Mouse (Mus musculus): ENCODE data around the gene Glp1r.
A peak's percentile ranks its signal among the peaks of the same experiment; 100 is the strongest.

The Glp1r gene

GRCm38 (mm10) chr17:30901627-30902026, at the start of gene Glp1r:
Gene Glp1r (plus strand): TSS chr17:30901817.
- peak; percentile 35 for DNase-seq

- no peak for DNase-seq
Measured at GRCm38 (mm10) chr17:30852345-30852744, 49.3 kb upstream of the Glp1r start.

- no peak for DNase-seq
Measured at GRCm38 (mm10) chr17:30857347-30857746, 44.3 kb upstream of the Glp1r start.

- no peak for DNase-seq
Measured at GRCm38 (mm10) chr17:30858586-30859259, 42.9 kb upstream of the Glp1r start.

GRCm38 (mm10) chr17:30859989-30860585, 41.5 kb upstream of the Glp1r start:
- DNase-seq, result peak; percentile 26

GRCm38 (mm10) chr17:30860606-30861005, 41.0 kb upstream of the Glp1r start:
- DNase-seq, result no peak

- no peak for DNase-seq
Measured at GRCm38 (mm10) chr17:30866281-30866680, 35.3 kb upstream of the Glp1r start.

GRCm38 (mm10) chr17:30866966-30867365, 34.7 kb upstream of the Glp1r start:
- no peak for DNase-seq

- no peak for DNase-seq
Measured at GRCm38 (mm10) chr17:30871040-30871439, 30.6 kb upstream of the Glp1r start.

GRCm38 (mm10) chr17:30874276-30874675, 27.3 kb upstream of the Glp1r start:
- no peak for DNase-seq

GRCm38 (mm10) chr17:30877456-30877855, 24.2 kb upstream of the Glp1r start:
- DNase-seq, result no peak

GRCm38 (mm10) chr17:30878626-30879025, 23.0 kb upstream of the Glp1r start:
- DNase-seq, result no peak

- no peak for DNase-seq
Measured at GRCm38 (mm10) chr17:30880391-30880790, 21.2 kb upstream of the Glp1r start.

- no peak for DNase-seq
Measured at GRCm38 (mm10) chr17:30881001-30881400, 20.6 kb upstream of the Glp1r start.

GRCm38 (mm10) chr17:30882206-30882605, 19.4 kb upstream of the Glp1r start:
- DNase-seq, result no peak

GRCm38 (mm10) chr17:30883534-30883933, 18.1 kb upstream of the Glp1r start:
- DNase-seq, result no peak

GRCm38 (mm10) chr17:30892086-30892485, 9.5 kb upstream of the Glp1r start:
- peak; percentile 59 for DNase-seq

- peak; percentile 66 for DNase-seq
Measured at GRCm38 (mm10) chr17:30892730-30893129, 8.9 kb upstream of the Glp1r start.

GRCm38 (mm10) chr17:30897075-30897474, 4.5 kb upstream of the Glp1r start:
- no peak for DNase-seq

- DNase-seq, result no peak
Measured at GRCm38 (mm10) chr17:30904096-30904495, 2.5 kb downstream of the Glp1r start.

- DNase-seq, result no peak
Measured at GRCm38 (mm10) chr17:30907577-30907976, 6.0 kb downstream of the Glp1r start.

GRCm38 (mm10) chr17:30910866-30911731, 9.5 kb downstream of the Glp1r start:
- no peak for DNase-seq

- no peak for DNase-seq
Measured at GRCm38 (mm10) chr17:30911732-30912088, 10.1 kb downstream of the Glp1r start.

- DNase-seq, result no peak
Measured at GRCm38 (mm10) chr17:30912536-30912935, 10.9 kb downstream of the Glp1r start.

All from embryo, embryonic 11 days (tissue).